ENCODE assay signal across 13 mouse cellular contexts in the genomic region with DNA sequence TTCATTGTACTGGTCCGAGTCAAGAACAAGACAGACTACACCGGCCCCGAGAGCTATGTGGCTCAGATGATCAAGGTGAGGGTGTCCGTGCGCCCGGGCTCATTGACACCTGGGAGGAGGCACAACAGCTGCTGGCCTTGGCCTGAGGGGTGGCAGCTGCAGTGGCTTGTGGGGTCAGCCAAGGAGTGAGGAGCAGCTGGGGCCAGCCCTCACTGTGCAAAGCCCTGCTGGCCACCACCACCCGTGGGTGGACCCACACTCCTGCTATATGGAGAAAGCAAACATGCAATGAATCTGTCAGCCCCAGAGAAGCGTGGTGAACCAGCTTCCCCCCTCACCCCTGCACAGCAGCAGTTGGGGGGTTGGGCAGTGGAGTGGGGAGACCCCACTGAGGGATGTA. TPM values are rescaled to one million over a fixed set of nuclear protein-coding genes. Genes with fewer than 3 reads are reported as not detected.
A peak's percentile ranks its signal among the peaks of the same experiment; 100 is the strongest.
DNase-seq lines count a peak whose midpoint lies in the region; ATAC-seq and TF ChIP-seq lines count a peak whose summit lies in the region.
"Had no signal": no experiment of that assay in that cellular context is flagged by ENCODE, and none has a peak within 500 bp of the region (broad histone marks: within the 10 kb centered on the region; RNA-seq: fewer than 3 reads in every experiment).

No protein-coding gene starts in this region.

- H3K4me2 ChIP-seq in midbrain, embryonic 15.5 days, result no peak overlapping the region; the same call in 1 of the 2 replicates
- no peak overlapping the region for H3K4me2 ChIP-seq in myocyte (ENCODE audit: low read depth)

- TF ChIP-seq POLR2A in cerebellum, adult 2 months (IDR thresholded peaks at IDR 0.05; ENCODE audit: borderline replicate concordance, insufficient read depth, low read length), result no peak
- TF ChIP-seq POLR2A in myocyte (IDR thresholded peaks at IDR 0.05; ENCODE audit: insufficient read length, low read depth), result no peak

- H3K36me3 ChIP-seq in midbrain, embryonic 10.5 days, result peaks cover 40% of the 10 kb centered on the region
- peaks cover 9% of the 10 kb centered on the region; the same call in 1 of the 2 replicates for H3K36me3 ChIP-seq in midbrain, embryonic 15.5 days (replicated peaks)
- peaks cover 20% of the 10 kb centered on the region for H3K36me3 ChIP-seq in myocyte (ENCODE audit: control insufficient read depth, insufficient read depth)

- peaks cover 55% of the 10 kb centered on the region for H3K4me1 ChIP-seq in cerebellum, adult 2 months (ENCODE audit: control insufficient read depth, insufficient read depth, low read length)
- H3K4me1 ChIP-seq in midbrain, embryonic 10.5 days, result peaks cover 38% of the 10 kb centered on the region
- H3K4me1 ChIP-seq in midbrain, embryonic 15.5 days, result peaks cover 19% of the 10 kb centered on the region

- H3K9me3 ChIP-seq in midbrain, embryonic 10.5 days (replicated peaks), result peaks cover 13% of the 10 kb centered on the region
- no peaks in the 10 kb centered on the region for H3K9me3 ChIP-seq in midbrain, embryonic 15.5 days
- H3K9me3 ChIP-seq: embryonic facial prominence, embryonic 12.5 days had no signal

- 65% methylated on average over 8 of the region's 8 CpGs for WGBS in cerebellum, adult 2 months
- WGBS in midbrain, embryonic 10.5 days, result 65% methylated on average over 8 of the region's 8 CpGs
- WGBS in midbrain, embryonic 15.5 days, result 63% methylated on average over 8 of the region's 8 CpGs

- H3K4me3 ChIP-seq in cerebellum, adult 2 months (replicated peaks; ENCODE audit: insufficient read depth, low read depth, low read length), result no peak overlapping the region
- H3K4me3 ChIP-seq in midbrain, embryonic 10.5 days, result no peak overlapping the region
- no peak overlapping the region for H3K4me3 ChIP-seq in midbrain, embryonic 15.5 days
- H3K4me3 ChIP-seq in myocyte, result no peak overlapping the region
- H3K4me3 ChIP-seq: embryonic facial prominence, embryonic 12.5 days had no signal

- no peak for DNase-seq in cerebellum, adult 2 months
- no peak for DNase-seq in cerebellum, postnatal 4 days (ENCODE audit: low spot score in 2 of 2)
- DNase-seq in heart, postnatal 4 days, result peak; percentile 31
- no peak for DNase-seq in heart, adult 8-10 months (ENCODE audit: low spot score)
- DNase-seq in midbrain, embryonic 10.5 days (ENCODE audit: low spot score), result no peak
- DNase-seq in frontal cortex, postnatal 10 days (ENCODE audit: low spot score in 2 of 2), result no peak
- DNase-seq: heart, adult 11 months had no signal

- no peak for ATAC-seq in midbrain, embryonic 15.5 days (replicated peaks)
- ATAC-seq: Patski had no signal

- no peak overlapping the region for H3ac ChIP-seq in myocyte (ENCODE audit: control insufficient read depth, insufficient read length)

- no peaks in the 10 kb centered on the region for H3K27me3 ChIP-seq in cerebellum, adult 2 months (ENCODE audit: control insufficient read depth, insufficient read depth, low read length)
- peaks cover 19% of the 10 kb centered on the region for H3K27me3 ChIP-seq in midbrain, embryonic 10.5 days (ENCODE audit: low read depth, poor library complexity, severe bottlenecking)
- no peaks in the 10 kb centered on the region for H3K27me3 ChIP-seq in midbrain, embryonic 15.5 days (replicated peaks)
- H3K27me3 ChIP-seq in myocyte (ENCODE audit: control insufficient read depth, insufficient read depth, insufficient read length), result no peaks in the 10 kb centered on the region
- H3K27me3 ChIP-seq: embryonic facial prominence, embryonic 12.5 days; Patski had no signal

- H3K9ac ChIP-seq in midbrain, embryonic 15.5 days, result no peak overlapping the region

- peaks cover 4% of the 10 kb centered on the region for H3K79me2 ChIP-seq in myocyte (ENCODE audit: control insufficient read depth, insufficient read depth)

- H3K27ac ChIP-seq in cerebellum, adult 2 months (ENCODE audit: insufficient read depth, low read length), result peak overlapping the region; percentile 53
- H3K27ac ChIP-seq in midbrain, embryonic 10.5 days (replicated peaks), result 0 out of 2 replicates have a peak overlapping the region, but pooled peaks have one; percentile 49
- no peak overlapping the region for H3K27ac ChIP-seq in midbrain, embryonic 15.5 days
- H3K27ac ChIP-seq: embryonic facial prominence, embryonic 12.5 days; macrophage had no signal

- TF ChIP-seq CTCF in cerebellum, adult 2 months (IDR thresholded peaks at IDR 0.05; ENCODE audit: borderline replicate concordance, insufficient read depth, low read depth, low read length), result no peak

TF ChIP-seq in myocyte, 11 proteins besides CTCF, POLR2A, EP300 and RAD21:
- TF ChIP-seq TCF3 (IDR thresholded peaks at IDR 0.05; ENCODE audit: insufficient read length, low read depth) (peak; percentile 97), POLR2AphosphoS2 (IDR thresholded peaks at IDR 0.05; ENCODE audit: insufficient read length, low read depth) (peak; percentile 31), TCF12 (IDR thresholded peaks at IDR 0.05; ENCODE audit: insufficient read depth, poor library complexity, severe bottlenecking) (peak; percentile 71), USF1 (IDR thresholded peaks at IDR 0.05; ENCODE audit: low read depth) (no peak), MYOG (IDR thresholded peaks at IDR 0.05; ENCODE audit: control insufficient read depth in 1 of 3, insufficient read depth in 1 of 3, insufficient read length in 2 of 3, low read depth in 2 of 3) (peak; percentile 85 to 100 (median 100)), MYOD1 (IDR thresholded peaks at IDR 0.05; ENCODE audit: control insufficient read depth in 1 of 3, insufficient read length in 2 of 3, low read depth in 2 of 3) (peak in 2 of 3 experiments; percentile 99 to 100)

RNA-seq across cellular contexts. Expression of gene Uqcc2, which starts 13.8 kb away (rescaled TPM):
- polyA plus RNA-seq in cerebellum, adult 2 months (2012; rRNA removed), result 316 and 330 TPM in 2 replicates
- total RNA-seq in heart, postnatal 4 days (2021), result 100 to 1,000 TPM; 256 to 274 TPM
- total RNA-seq in heart, adult 8-10 months (2022), result 100 to 1,000 TPM; 333 to 355 (median 345) TPM
- 404 and 411 TPM in 2 replicates for polyA plus RNA-seq in midbrain, embryonic 10.5 days (2016; fragmentation: Nextera tagmentation; extraction: Ambion mirVana)
- 365 and 372 TPM in 2 replicates for polyA plus RNA-seq in midbrain, embryonic 15.5 days (2015; fragmentation: Nextera tagmentation; extraction: Ambion mirVana)
- 740 TPM for polyA plus RNA-seq in myocyte (2012; fragmentation: generic; extraction: Trizol)

RNA-seq across cellular contexts. Expression of gene Ip6k3, which starts 47.6 kb away (rescaled TPM):
- 0.76 and 1.4 TPM in 2 replicates for polyA plus RNA-seq in cerebellum, adult 2 months (2012; rRNA removed)
- total RNA-seq in heart, postnatal 4 days (2021), result 1 to 10 TPM; 3.6 to 4.0 TPM
- total RNA-seq in heart, adult 8-10 months (2022), result 1 to 10 TPM; 3.7 to 9.2 (median 4.8) TPM
- 0.29 TPM in 1 of 2 replicates, not detected in the other for polyA plus RNA-seq in midbrain, embryonic 10.5 days (2016; fragmentation: Nextera tagmentation; extraction: Ambion mirVana)
- 0.21 and 0.40 TPM in 2 replicates for polyA plus RNA-seq in midbrain, embryonic 15.5 days (2015; fragmentation: Nextera tagmentation; extraction: Ambion mirVana)
- 29.7 TPM for polyA plus RNA-seq in myocyte (2012; fragmentation: generic; extraction: Trizol)
- total RNA-seq: layer of hippocampus, postnatal 10 days had no signal
- polyA plus RNA-seq: macrophage had no signal

Comparison
In these comparisons a context has a peak if more than half of its experiments do, and no peak if none do; other contexts are left out.
1. RNA of gene Ip6k3, which starts 47.6 kb away (polyA plus RNA-seq): 29.7 TPM in myocyte (single experiment); 0.76 to 1.4 TPM in cerebellum, adult 2 months, 0.21 to 0.40 TPM in midbrain, embryonic 15.5 days and 0.29 TPM in midbrain, embryonic 10.5 days; every median in the first group is over 10 times any median in the second.